Mouse (Mus musculus) v-Abl transformed pro-B cells (cell line): ENCODE measurements around the gene Pxdn.

Experiments used
- in situ Hi-C, 2 experiments: fragments of 400-800 bp; cut with MboI; formaldehyde crosslinking; loops; one replicate each; pipeline ENCODE4 v1.15.1; 2025; ENCODE audit not compliant: unreplicated experiment in 2 of 2

Gene Pxdn

GRCm38 (mm10) chr12:30020447-30020846, 83.0 kb downstream of the Pxdn start:
- in situ Hi-C loops = no loop called here

GRCm38 (mm10) chr12:30023491-30023890, 86.1 kb downstream of the Pxdn start:
- in situ Hi-C loops = no loop called here

- in situ Hi-C loops = no loop called here
Measured at GRCm38 (mm10) chr12:30024264-30024825, 86.9 kb downstream of the Pxdn start.

- in situ Hi-C loops = loop anchor here (25.0 kb wide), 2 partner anchors 859 to 1441 kb away; partner anchors contain the start of genes Alkal2 (in 1 of the 2) and Allc (in 1 of the 2)
Measured at GRCm38 (mm10) chr12:30027721-30028340, 90.4 kb downstream of the Pxdn start.

GRCm38 (mm10) chr12:30029111-30029510, 91.7 kb downstream of the Pxdn start:
- in situ Hi-C loops = loop anchor here (25.0 kb wide), 2 partner anchors 858 to 1442 kb away; partner anchors contain the start of genes Alkal2 (in 1 of the 2) and Allc (in 1 of the 2)

- in situ Hi-C loops = loop anchor here (10.0 to 25.0 kb wide), 3 partner anchors 857 to 1446 kb away; partner anchors contain the start of genes Allc (in 2 of the 2) and Alkal2 (in 1 of the 2)
Measured at GRCm38 (mm10) chr12:30030571-30030970, 93.2 kb downstream of the Pxdn start.

GRCm38 (mm10) chr12:30034681-30035080, 97.3 kb downstream of the Pxdn start:
- in situ Hi-C loops = loop anchor here (5.0 to 25.0 kb wide), 4 partner anchors 107 to 1450 kb away; partner anchors contain the start of genes Allc (in 2 of the 2) and Alkal2 (in 1 of the 2)

- in situ Hi-C loops = loop anchor here (5.0 to 25.0 kb wide), 4 partner anchors 108 to 1451 kb away; partner anchors contain the start of genes Allc (in 2 of the 2) and Alkal2 (in 1 of the 2)
Measured at GRCm38 (mm10) chr12:30035406-30035805, 98.0 kb downstream of the Pxdn start.

- in situ Hi-C loops = loop anchor here (5.0 to 25.0 kb wide), 4 partner anchors 109 to 1451 kb away; partner anchors contain the start of genes Allc (in 2 of the 2) and Alkal2 (in 1 of the 2)
Measured at GRCm38 (mm10) chr12:30035841-30036568, 98.6 kb downstream of the Pxdn start.

- in situ Hi-C loops = loop anchor here (5.0 to 25.0 kb wide), 4 partner anchors 109 to 1452 kb away; partner anchors contain the start of genes Allc (in 2 of the 2) and Alkal2 (in 1 of the 2)
Measured at GRCm38 (mm10) chr12:30036569-30037055, 99.2 kb downstream of the Pxdn start.

GRCm38 (mm10) chr12:30039565-30039964, 102.2 kb downstream of the Pxdn start:
- in situ Hi-C loops = loop anchor here (5.0 to 25.0 kb wide), 4 partner anchors 112 to 1455 kb away; partner anchors contain the start of genes Allc (in 2 of the 2) and Alkal2 (in 1 of the 2)

- in situ Hi-C loops = loop anchor here (25.0 kb wide), 2 partner anchors 847 to 1453 kb away; partner anchors contain the start of genes Alkal2 (in 1 of the 2) and Allc (in 1 of the 2)
Measured at GRCm38 (mm10) chr12:30040150-30040549, 102.7 kb downstream of the Pxdn start.

- in situ Hi-C loops = loop anchor here (5.0 to 25.0 kb wide), 3 partner anchors 523 to 1462 kb away; partner anchors contain the start of genes Alkal2 (in 1 of the 2) and Allc (in 1 of the 2)
Measured at GRCm38 (mm10) chr12:30048848-30049247, 111.4 kb downstream of the Pxdn start.

- in situ Hi-C loops = loop anchor here (5.0 to 25.0 kb wide), 6 partner anchors 522 to 1463 kb away; partner anchors contain the start of genes Alkal2 (in 1 of the 2) and Allc (in 1 of the 2)
Measured at GRCm38 (mm10) chr12:30049818-30050217, 112.4 kb downstream of the Pxdn start.

- in situ Hi-C loops = loop anchor here (5.0 to 10.0 kb wide), 3 partner anchors 525 to 955 kb away; no protein-coding TSS in a partner anchor
Measured at GRCm38 (mm10) chr12:30050235-30050634, 112.8 kb downstream of the Pxdn start.

GRCm38 (mm10) chr12:30054761-30055540, 117.5 kb downstream of the Pxdn start:
- in situ Hi-C loops = loop anchor here (5.0 to 10.0 kb wide), 3 partner anchors 520 to 950 kb away; no protein-coding TSS in a partner anchor

- in situ Hi-C loops = loop anchor here (10.0 kb wide), 2 partner anchors 517 to 947 kb away; no protein-coding TSS in a partner anchor
Measured at GRCm38 (mm10) chr12:30058044-30058443, 120.6 kb downstream of the Pxdn start.

GRCm38 (mm10) chr12:30061503-30062117, 124.2 kb downstream of the Pxdn start:
- in situ Hi-C loops = no loop called here

GRCm38 (mm10) chr12:30062118-30062505, 124.7 kb downstream of the Pxdn start:
- in situ Hi-C loops = no loop called here
